21 mouse cellular contexts compared by ENCODE assay signal in the genomic region with DNA sequence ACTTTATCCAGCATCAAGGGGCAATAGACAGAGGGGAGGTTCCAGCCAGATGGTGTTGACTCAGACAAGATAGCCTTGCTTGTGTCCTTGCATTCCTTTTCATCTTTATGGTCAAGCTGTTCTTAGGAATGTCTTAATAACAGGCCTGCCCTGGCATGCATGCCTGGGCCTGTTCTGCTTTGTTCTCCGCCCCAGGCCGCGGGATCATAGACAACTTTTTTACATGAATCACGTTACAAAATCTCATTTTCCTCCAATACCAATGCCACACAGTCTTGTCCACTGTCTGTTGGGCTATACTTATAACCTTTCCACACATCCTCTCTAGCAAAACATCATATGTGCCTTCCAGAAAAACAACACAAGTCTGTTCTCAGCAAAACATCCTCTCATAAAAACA.
DNase-seq lines count a peak whose midpoint lies in the region; ATAC-seq lines count a peak whose summit lies in the region.
"Had no signal": no experiment of that assay in that cellular context is flagged by ENCODE, and none has a peak within 500 bp of the region (broad histone marks: within the 10 kb centered on the region; RNA-seq: fewer than 3 reads in every experiment).

No protein-coding gene starts in this region.

- H3K9ac ChIP-seq in hindbrain, embryonic 14.5 days, result no peak overlapping the region
- H3K9ac ChIP-seq: embryonic facial prominence, embryonic 12.5 days; forebrain, postnatal 0 days had no signal

- no peaks in the 10 kb centered on the region for H3K27me3 ChIP-seq in hindbrain, embryonic 14.5 days (ENCODE audit: control insufficient read depth, insufficient read depth, low read length)
- H3K27me3 ChIP-seq: CH12.LX; embryonic facial prominence, embryonic 12.5 days had no signal

- H3K4me3 ChIP-seq in hindbrain, embryonic 14.5 days (replicated peaks; ENCODE audit: low read length), result no peak overlapping the region
- H3K4me3 ChIP-seq: embryonic facial prominence, embryonic 10.5 days; embryonic facial prominence, embryonic 12.5 days had no signal

- no peaks in the 10 kb centered on the region for H3K36me3 ChIP-seq in hindbrain, embryonic 14.5 days (replicated peaks; ENCODE audit: control insufficient read depth, insufficient read depth)
- H3K36me3 ChIP-seq: embryonic facial prominence, embryonic 10.5 days; embryonic facial prominence, embryonic 12.5 days; G1E had no signal

- no peaks in the 10 kb centered on the region for H3K9me3 ChIP-seq in hindbrain, embryonic 14.5 days (ENCODE audit: control insufficient read depth, low read length)
- H3K9me3 ChIP-seq: embryonic facial prominence, embryonic 10.5 days; embryonic facial prominence, embryonic 12.5 days had no signal

- 88% methylated on average over 4 of the region's 4 CpGs for WGBS in hindbrain, embryonic 14.5 days

- DNase-seq in 3134 (ENCODE audit: extremely low read depth, insufficient read length, low spot score) (peak; percentile 52), ZHBTc4 (ENCODE audit: low read depth, low spot score) (peak; percentile 7)
- peak; percentile 71 for DNase-seq in Muller cell, postnatal 12 days (ENCODE audit: inconsistent ontology term)
- DNase-seq in frontal cortex, postnatal 25 days (ENCODE audit: low spot score in 2 of 2), result no peak
- DNase-seq in kidney, postnatal 14 days, result no peak
- no peak for DNase-seq in hindbrain, embryonic 14.5 days (ENCODE audit: low spot score)
- DNase-seq: adrenal gland, adult 2 months; adrenal gland, postnatal 10 days; adrenal gland, postnatal 25 days; cerebellum, adult 11 months; cerebellum, adult 2 months; cerebellum, adult 9-10 months; cerebellum, postnatal 10 days; cerebellum, postnatal 25 days; forebrain, postnatal 0 days had no signal

- H3K27ac ChIP-seq in hindbrain, embryonic 14.5 days, result no peak overlapping the region
- H3K27ac ChIP-seq: embryonic facial prominence, embryonic 10.5 days; embryonic facial prominence, embryonic 12.5 days had no signal

- ATAC-seq in hindbrain, embryonic 14.5 days (ENCODE audit: low FRiP score), result no peak
- ATAC-seq: CD4-positive, CD25-positive, alpha-beta regulatory T cell, adult 4 months; forebrain, embryonic 14.5 days; forebrain, postnatal 0 days had no signal

- H3K4me2 ChIP-seq in hindbrain, embryonic 14.5 days (replicated peaks), result no peak overlapping the region
- H3K4me2 ChIP-seq: embryonic facial prominence, embryonic 12.5 days had no signal

- H3K4me1 ChIP-seq in hindbrain, embryonic 14.5 days (replicated peaks; ENCODE audit: control insufficient read depth, insufficient read depth, low read length), result no peaks in the 10 kb centered on the region
- H3K4me1 ChIP-seq: embryonic facial prominence, embryonic 10.5 days; embryonic facial prominence, embryonic 12.5 days had no signal

Comparison
In these comparisons a context has a peak if more than half of its experiments do, and no peak if none do; other contexts are left out.
1. DNase-seq: peak in 3134 (single experiment), Muller cell, postnatal 12 days (single experiment) and ZHBTc4 (single experiment); none in frontal cortex, postnatal 25 days (0 of 2), kidney, postnatal 14 days (single experiment) and hindbrain, embryonic 14.5 days (single experiment).